Mouse (Mus musculus) cortical plate, adult 2 months (tissue): ENCODE results near the gene Tenm2.

ENCODE experiments used
- CTCF ChIP-seq: fragments of 200-500 bp; IDR thresholded peaks from 2 replicates; pipeline ENCODE4 v1.5.1; 2011; ENCODE audit warnings: mild to moderate bottlenecking, control low read depth, low read length; ENCODE audit not compliant: insufficient read depth; ENCODE audit errors: extremely low read depth
- POLR2A ChIP-seq: fragments of 200-500 bp; IDR thresholded peaks from 2 replicates; pipeline ENCODE4 v1.6.1; 2011; ENCODE audit warnings: mild to moderate bottlenecking, low read length, control low read depth; ENCODE audit not compliant: insufficient read depth; ENCODE audit errors: extremely low read depth

- no peak for TF ChIP-seq CTCF
- TF ChIP-seq POLR2A, result no peak
These were observed 740.7 kb downstream of the Tenm2 start for GRCm38 (mm10) chr11:36494898-36495548.
